Mouse (Mus musculus): ENCODE measurements at regions not wholly inside any gene's neighbourhood (a gene's known extent, or its start where the extent isn't known, plus 50 kb on each side); places are given as distances from the start of the nearest gene placed in this dataset.

DNA sequence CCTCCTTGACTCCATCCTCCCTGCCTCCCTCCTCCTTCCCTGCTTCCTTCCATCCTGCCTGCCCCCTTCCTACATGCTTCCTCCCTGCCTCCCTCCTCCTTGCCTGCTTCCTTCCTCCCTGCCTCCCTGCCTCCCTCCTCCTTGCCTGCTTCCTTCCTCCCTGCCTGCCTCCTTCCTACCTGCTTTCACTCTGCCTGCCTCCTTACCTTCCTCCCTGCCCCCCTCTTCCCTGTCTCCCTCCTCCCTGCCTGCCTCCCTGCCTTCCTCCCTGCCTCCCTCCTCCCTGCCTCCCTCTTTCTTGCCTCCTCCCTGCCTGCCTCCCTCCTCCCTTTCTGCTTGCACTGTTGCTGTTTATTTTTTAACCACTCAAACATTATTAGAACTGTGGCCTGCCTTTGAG, 54.2 kb upstream of the Arid2 start:
- H3K27me3 ChIP-seq (ENCODE audit: control insufficient read depth, insufficient read depth, low read length): no peaks in the 10 kb centered on the region
- DNase-seq: no peak
- TF ChIP-seq POLR2A (IDR thresholded peaks at IDR 0.05; ENCODE audit: control insufficient read depth, extremely low read depth, insufficient read depth, low read length, poor library complexity) (no peak), CTCF (IDR thresholded peaks at IDR 0.05; ENCODE audit: borderline replicate concordance, control insufficient read depth, extremely low read depth, insufficient read depth, low read length, poor library complexity) (no peak)
- H3K36me3 ChIP-seq (ENCODE audit: control insufficient read depth, insufficient read depth, low read length): no peaks in the 10 kb centered on the region
- H3K4me1 ChIP-seq (replicated peaks; ENCODE audit: control insufficient read depth, insufficient read depth, low read length): no peaks in the 10 kb centered on the region
- no peak overlapping the region for H3K4me3 ChIP-seq (ENCODE audit: control insufficient read depth, insufficient read depth, low read length)
- H3K27ac ChIP-seq (ENCODE audit: control insufficient read depth, insufficient read depth, low read length): no peak overlapping the region

DNA sequence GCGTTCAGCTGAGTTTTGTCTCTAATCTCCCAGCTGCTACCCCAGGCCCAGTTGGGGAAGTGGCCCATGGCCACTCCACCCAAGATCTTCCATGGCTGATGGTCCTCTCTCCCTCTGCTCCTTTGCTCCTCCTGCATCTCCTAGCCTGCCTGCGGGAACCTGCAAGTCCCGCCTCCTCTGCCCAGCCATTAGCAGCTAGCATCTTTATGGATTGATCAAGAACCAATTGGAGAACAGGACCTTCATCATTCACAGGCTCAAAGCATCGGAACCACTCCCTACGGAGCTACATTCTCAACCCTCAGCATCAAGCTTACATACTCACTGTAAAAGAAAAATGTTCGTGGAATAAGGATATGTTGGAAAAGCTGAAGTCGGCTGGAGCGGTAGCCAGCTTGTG, 52.5 kb upstream of the Arid2 start:
- 89% methylated on average over 8 of the region's 8 CpGs for WGBS
- H3K36me3 ChIP-seq (ENCODE audit: control insufficient read depth, insufficient read depth, low read length): no peaks in the 10 kb centered on the region

More for the DNA sequence above, 52.5 kb upstream of the Arid2 start:
- Histone ChIP-seq H3K4me1 (replicated peaks; ENCODE audit: control insufficient read depth, insufficient read depth, low read length) (no peaks in the 10 kb centered on the region), H3K27ac (ENCODE audit: control insufficient read depth, insufficient read depth, low read length) (no peak overlapping the region), H3K27me3 (ENCODE audit: control insufficient read depth, insufficient read depth, low read length) (no peaks in the 10 kb centered on the region), H3K4me3 (ENCODE audit: control insufficient read depth, insufficient read depth, low read length) (no peak overlapping the region)
- no peak for TF ChIP-seq POLR2A (IDR thresholded peaks at IDR 0.05; ENCODE audit: control insufficient read depth, extremely low read depth, insufficient read depth, low read length, poor library complexity)
- TF ChIP-seq CTCF (IDR thresholded peaks at IDR 0.05; ENCODE audit: borderline replicate concordance, control insufficient read depth, extremely low read depth, insufficient read depth, low read length, poor library complexity): no peak
- no peak for DNase-seq
